Comparison of ENCODE assay signal across 8 mouse cellular contexts in genomic region chr4:46304071-46304470, GRCm38 (mm10). TPM values are rescaled to one million over a fixed set of nuclear protein-coding genes. Genes with fewer than 3 reads are reported as not detected.
DNase-seq lines count a peak whose midpoint lies in the region; ATAC-seq lines count a peak whose summit lies in the region.
"Had no signal": no experiment of that assay in that cellular context is flagged by ENCODE, and none has a peak within 500 bp of the region (broad histone marks: within the 10 kb centered on the region; RNA-seq: fewer than 3 reads in every experiment).

No protein-coding gene starts in this region.

- H3K36me3 ChIP-seq in forebrain, embryonic 14.5 days (ENCODE audit: control insufficient read depth, insufficient read depth, low read length): no peaks in the 10 kb centered on the region

- ATAC-seq in cerebellum, adult (ENCODE audit: insufficient number of reproducible peaks, low FRiP score, low TSS enrichment): peak; percentile 49; the same call in 1 of the 2 replicates
- ATAC-seq in forebrain, embryonic 14.5 days: peak; percentile 16; the same call in 1 of the 2 replicates

- 2% methylated on average over 8 of the region's 8 CpGs for WGBS in forebrain, embryonic 14.5 days

- peaks cover 6% of the 10 kb centered on the region for H3K4me1 ChIP-seq in forebrain, embryonic 14.5 days (ENCODE audit: control insufficient read depth, insufficient read depth, low read length)

- peaks cover 3% of the 10 kb centered on the region; the same call in 1 of the 2 replicates for H3K27me3 ChIP-seq in forebrain, embryonic 14.5 days (replicated peaks; ENCODE audit: control insufficient read depth, insufficient read depth, low read length)

- peak; percentile 93 for DNase-seq in Muller cell, postnatal 12 days (ENCODE audit: inconsistent ontology term)
- DNase-seq in forebrain, embryonic 14.5 days (ENCODE audit: low spot score): peak; percentile 19
- peak; percentile 80 for DNase-seq in heart, postnatal 4 days
- peak; percentile 21 for DNase-seq in layer of hippocampus, adult 9-11 months
- peak; percentile 72 for DNase-seq in lung, postnatal 36 days
- peak; percentile 11 for DNase-seq in right cerebral cortex, postnatal 25 days

- peak overlapping the region; percentile 35 for H3K9ac ChIP-seq in forebrain, embryonic 14.5 days (ENCODE audit: low read length)

- no peaks in the 10 kb centered on the region for H3K9me3 ChIP-seq in forebrain, embryonic 14.5 days (replicated peaks; ENCODE audit: control insufficient read depth, low read length)

- H3K4me3 ChIP-seq in forebrain, embryonic 14.5 days (ENCODE audit: low read depth, low read length): peak overlapping the region; percentile 70; the same call in 1 of the 2 replicates

- H3K27ac ChIP-seq in forebrain, embryonic 14.5 days (ENCODE audit: low read depth, low read length): no peak overlapping the region

- H3K4me2 ChIP-seq in forebrain, embryonic 14.5 days (ENCODE audit: low read length): peak overlapping the region; percentile 74

RNA-seq across cellular contexts. Expression of gene Foxe1, which starts 39.3 kb away (rescaled TPM):
- not detected in 2 replicates for polyA plus RNA-seq in forebrain, embryonic 14.5 days (2014; fragmentation: Nextera tagmentation; extraction: Ambion mirVana)
- under 1 TPM in 1 of 2 experiments, not detected in 1; 0.14 TPM for total RNA-seq in heart, postnatal 4 days (2021)
- polyA plus RNA-seq: frontal cortex, adult 2 months had no signal

Comparison
In these comparisons a context has a peak if more than half of its experiments do, and no peak if none do; other contexts are left out.
1. DNase-seq: peak in every context shown above with its lines; median percentile 93 in Muller cell, postnatal 12 days; 80 in heart, postnatal 4 days; 72 in lung, postnatal 36 days; 21 in layer of hippocampus, adult 9-11 months; 19 in forebrain, embryonic 14.5 days; 11 in right cerebral cortex, postnatal 25 days.